Mouse (Mus musculus) NIH3T3 (cell line): ENCODE measurements at regions not wholly inside any gene's neighbourhood (a gene's known extent, or its start where the extent isn't known, plus 50 kb on each side); places are given as distances from the start of the nearest gene placed in this dataset.

ENCODE experiments used
- DNase-seq: peaks from one replicate; pipeline ENCODE4 v3.0.0-alpha.2; 2012; ENCODE audit warnings: low read depth

DNA sequence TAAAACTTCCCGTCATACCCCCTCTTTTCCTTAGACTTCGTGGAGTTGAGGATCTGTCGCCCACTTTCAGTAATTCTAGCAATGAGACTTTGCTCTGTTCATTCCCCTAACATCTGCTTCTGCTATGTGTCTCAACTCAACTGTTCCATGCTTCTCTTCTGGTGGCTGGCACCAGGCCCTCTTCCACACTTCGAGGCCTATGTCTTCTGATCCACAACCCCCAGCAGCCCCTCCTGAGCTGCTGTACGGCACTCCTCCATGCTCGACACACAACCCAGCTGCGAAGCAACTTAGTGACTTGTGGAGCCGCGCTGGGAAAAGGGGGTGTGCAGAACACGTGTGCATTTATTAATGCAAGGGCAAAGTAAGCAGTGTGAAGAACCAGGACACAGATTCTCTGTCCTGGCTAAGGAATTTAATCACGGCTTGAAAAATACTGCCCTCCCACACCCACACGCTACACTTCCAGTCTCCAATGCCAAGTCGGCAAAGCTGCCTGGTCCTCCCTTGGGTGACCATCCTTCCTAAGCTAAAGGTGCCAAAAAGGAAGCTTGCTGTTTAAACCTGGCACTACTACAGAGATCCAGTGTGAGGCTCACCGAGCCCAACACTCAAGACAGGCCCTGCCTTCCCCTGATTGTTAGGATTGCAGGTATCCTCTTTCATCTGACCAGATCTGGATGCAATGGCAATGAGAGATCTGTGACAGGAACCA, 220.8 kb upstream of the Cdh5 start:
- DNase-seq = peak; percentile 8

DNA sequence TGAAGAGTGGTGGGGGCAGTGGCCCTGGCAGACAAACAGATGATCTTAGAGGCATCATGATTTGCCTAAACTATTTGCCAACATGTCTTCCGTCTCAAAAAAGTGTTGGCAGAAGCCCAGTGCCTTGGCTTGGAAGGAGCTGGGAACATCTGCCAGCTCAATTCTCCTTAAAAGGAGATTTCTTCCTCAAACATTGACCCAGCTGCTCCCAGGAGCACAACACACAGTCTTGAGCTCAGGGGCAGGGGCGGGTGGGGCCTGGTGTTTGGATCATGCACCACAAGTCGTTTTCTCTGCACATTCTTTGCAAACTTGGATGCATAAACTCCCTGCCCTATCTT, 220.3 kb upstream of the Cdh5 start:
- peak; percentile 74 for DNase-seq

DNA sequence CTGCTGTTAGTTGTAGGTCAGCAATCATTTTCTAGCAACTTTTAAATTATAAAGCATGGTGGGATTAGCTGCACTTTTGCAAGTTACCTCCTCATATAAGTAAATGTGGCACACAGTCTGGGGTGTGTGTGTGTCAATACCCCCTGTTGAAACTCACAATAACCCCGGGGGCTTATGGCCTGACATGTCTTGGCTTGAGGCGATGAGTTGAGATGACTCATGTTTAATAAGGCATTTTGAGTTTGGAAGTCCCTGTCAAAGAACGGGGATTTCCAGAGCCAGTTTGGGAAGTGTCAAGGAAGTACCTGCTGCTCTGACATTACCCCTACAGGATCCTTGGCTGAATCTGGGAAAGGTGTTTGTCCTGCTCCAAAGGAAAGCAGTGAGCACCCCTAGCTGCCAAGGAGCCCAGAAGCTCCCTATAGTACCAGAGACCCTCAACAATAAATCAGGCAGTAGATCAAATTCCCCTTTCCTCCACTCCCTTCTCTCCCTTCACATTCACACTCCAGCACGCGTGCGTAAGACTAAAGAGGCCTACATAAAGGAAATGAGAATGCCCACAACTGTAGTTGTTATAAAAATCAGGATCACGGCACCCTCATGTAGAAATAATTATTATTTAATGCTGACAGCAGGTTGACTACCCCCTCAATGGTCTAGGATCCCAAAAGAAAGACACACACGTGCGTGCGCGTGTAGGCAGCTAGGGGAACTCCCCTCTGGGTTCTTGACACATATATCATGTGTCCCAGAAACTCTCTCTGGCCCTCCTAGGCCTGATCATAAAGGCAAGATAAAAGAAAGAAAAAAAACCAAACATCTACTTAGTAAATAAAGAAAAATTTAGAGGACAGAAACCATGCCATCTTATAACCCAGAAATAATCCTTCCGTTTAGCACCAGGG, 216.3 kb upstream of the Cdh5 start:
- no peak for DNase-seq

DNA sequence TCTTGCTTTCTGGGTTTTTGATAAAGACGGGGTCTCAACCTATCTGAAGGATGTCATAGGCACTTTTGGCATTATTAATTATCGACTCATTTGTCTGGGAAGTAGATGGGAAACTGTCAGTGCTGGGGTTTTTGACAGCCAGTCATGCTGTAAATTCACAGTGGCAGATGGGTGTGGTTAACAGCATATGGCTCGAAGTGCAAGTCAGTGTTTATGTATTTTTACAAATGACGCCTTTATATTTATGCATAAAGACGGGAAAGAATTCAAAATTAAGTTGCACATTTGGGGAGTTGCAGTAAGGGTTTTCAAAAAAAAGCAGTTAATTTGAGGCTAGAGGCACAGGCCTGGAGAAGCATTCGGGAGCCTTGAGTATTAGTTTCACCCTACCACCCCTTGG, 206.8 kb upstream of the Cdh5 start:
- no peak for DNase-seq

DNA sequence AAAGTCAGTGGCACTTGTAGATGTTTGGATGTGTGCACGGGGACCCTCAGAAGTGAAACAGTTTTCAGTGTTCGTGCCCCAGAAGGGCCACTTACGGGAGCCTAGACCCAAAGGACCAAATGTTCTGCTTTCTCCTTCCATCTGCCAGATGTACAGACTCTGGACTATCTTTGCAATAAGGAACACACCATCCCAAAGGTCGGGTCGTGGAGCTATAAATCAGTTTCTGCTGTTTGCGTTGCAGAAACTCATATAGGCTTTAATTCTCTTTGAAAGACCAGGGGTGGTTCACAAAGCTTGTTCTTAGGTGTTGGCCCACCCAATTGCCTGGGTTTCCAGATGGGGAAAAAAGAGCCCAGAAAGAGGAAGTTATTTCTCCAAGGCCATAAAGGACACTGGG, 206.3 kb upstream of the Cdh5 start:
- DNase-seq = no peak

DNA sequence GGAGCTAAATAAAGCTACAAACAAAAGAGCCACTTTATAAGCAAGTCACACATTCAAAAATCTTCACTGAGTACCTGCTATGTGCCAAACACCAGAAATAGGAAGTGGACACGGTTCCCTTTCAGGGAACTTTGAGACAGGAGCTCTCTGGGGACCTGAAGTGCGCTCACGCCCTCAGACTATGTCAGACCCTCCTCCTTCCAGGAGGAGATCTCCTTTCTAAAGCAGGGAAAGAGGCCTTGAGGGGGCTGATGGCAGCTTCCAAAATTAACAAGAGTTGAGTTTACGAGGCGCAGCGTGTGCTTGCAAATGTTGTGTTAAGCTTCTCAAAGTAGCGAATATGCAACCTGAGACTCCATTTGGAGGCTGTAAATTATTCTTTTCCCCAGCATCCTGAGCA, 204.0 kb upstream of the Cdh5 start:
- DNase-seq = no peak

DNA sequence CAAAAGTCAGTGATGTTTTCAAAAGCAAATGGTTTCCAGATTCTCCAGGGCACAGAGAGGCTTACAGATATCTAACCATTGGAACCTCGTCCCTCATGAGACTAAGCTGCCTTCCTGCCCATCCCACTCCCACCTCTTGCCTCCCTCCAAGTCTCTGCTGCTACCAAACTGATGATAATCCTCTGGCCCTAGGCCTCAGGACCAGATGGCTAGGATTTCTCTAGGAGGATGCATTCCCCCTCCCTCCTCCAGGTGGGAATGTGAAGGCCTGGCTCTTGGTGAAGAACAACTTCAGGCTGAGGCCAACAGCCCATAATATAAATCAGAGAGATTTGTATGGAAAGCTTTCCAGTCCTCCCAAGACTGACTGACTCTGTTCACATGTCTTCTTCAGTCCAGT, 198.9 kb upstream of the Cdh5 start:
- DNase-seq = no peak

DNA sequence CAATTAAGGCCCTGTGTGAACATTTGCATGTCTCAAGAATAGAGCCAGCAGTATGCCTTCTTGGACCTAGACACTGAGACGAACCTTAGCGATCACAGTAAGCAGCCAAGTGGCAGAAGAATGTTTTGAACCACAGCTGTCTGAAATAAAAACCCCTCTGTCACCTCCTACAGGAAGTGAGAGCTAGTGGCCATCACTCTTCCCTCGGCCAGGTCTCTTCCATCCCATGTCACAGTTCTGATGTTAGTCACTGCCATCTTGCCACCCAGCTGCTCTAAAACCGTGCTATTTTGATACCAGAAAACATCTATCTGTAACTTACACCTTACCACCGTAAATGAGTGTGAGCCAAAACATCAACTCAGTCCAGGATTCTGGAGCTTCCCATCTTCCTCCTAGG, 197.8 kb upstream of the Cdh5 start:
- no peak for DNase-seq

DNA sequence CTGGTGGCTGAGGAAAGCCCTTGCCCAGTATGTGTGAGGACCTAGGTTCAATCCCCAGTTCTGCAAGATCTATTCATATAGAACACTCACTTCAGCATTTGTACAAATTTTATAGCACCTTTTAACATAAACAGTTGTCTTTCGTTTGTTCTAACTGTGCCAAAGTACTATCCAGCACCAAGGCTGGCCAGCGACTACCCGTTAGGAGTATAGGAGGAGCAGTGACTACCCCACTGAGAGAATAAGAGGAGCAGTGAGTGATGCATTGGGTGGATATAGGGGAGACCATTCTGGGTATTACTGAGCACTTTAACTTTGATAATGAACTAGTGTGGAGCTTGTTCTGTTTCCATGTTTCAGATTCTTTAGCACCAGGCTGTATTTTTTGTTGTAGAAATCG, 193.8 kb upstream of the Cdh5 start:
- no peak for DNase-seq

DNA sequence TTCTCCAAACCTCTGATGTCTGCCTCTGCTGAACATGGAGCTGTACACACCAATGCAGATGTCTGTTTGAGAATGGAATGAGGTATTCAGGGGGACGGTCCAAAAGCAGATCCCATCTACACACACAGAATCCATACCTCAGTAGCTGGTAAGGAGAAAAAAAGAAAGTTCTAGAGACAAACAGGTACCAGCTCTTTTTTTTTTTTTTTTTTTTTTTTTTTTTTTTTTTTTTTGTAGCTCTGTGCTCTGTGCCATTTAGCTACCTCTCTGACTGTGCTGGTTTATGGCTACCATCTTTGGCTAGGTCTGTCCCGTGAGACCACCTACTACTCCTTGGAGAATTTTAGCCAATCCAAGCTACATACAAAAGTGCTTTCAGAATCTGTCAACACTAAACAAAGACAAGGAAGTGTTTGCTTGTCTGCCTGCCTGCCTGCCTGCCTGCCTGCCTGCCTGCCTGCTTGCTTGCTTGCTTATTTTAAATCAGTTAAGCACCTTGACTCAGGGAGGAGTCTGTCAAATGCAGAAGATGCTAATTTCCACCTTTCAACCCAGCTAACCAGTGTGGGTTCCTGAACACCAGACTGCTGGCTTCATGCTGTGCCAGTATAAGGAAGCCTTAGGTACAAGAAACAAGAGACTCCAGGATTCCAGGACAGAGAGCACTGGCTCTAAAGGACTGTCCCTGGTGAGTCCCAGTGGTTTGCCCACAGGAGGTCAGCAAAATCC, 190.0 kb upstream of the Cdh5 start:
- DNase-seq = no peak

DNA sequence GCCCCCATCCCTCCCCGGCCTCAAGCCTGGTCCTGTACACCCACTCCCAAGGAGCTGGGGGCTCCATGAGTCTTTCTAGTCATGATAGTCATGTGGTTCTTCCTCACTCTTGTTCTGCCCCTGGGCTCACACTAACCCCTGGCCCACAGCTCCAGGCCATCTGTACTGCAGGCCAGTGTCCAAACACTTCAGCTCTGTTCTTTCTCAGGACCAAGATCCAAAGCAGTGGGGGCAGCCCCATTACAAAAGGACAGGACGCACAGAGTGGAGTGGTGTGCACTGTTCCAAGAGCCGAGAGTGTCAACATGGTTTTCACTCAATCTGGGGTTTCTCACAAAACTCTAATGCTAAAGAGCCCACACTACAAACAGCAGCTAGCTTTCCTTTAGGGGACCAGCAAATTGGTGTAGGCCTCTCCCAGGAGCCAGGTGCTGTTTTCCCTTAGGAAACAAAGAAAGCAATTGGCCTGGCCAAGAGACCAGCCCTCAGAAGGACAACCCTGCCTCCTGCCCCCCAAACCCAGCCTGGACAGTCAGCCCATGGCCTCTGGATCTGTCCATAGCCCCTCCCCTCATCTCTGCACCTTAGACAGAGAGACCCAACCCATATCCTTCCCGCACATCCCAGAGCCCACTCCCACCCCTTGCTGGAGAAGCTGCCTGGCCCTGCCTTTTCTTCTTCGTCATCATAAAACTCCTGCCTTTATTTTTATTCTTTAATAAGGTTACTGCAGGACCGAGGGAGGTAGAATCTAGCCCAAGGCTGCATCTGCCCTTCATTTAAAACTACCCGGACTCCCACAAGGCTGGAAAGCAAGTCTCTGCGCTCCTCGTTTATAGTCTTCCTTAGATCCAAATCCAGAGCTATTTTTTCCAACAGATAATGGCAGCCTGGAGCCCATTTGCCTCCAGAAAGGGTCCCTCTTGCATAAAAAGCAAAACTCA, 188.2 kb upstream of the Cdh5 start:
- peak; percentile 55 for DNase-seq

DNA sequence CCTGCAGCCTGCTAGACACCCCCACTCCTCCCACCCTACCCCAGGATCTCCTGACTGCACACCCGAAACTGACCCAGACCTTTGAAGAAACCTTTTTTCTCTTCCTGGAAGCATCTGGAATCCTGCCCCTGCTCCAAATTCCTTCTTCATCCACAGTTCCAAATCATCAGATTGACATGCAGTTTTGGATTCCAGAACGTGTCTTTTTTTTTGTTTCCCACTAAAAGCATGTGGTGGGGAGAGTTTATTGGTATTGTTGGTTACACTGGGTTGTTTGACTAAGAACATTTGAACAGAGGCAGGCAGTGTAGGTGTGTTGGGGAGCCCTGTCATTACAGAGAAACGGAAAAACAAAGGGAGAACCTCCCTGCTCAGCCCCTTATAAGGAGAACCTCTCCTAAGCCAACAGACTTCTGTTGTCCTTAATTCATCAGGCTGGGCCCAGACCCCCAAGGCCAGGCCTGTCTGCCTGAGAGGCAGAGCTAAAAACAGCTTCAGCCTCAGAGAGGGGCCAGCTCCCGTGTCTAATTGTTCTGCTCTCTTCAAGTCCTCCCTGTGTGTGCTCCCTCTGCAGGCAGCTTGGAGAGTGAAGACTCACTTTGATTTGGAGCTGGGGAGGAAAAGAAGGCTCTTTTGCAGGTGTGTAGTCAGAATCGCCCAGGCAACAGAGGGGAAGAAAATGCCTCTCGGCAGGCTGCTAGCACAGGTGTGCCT, 187.3 kb upstream of the Cdh5 start:
- DNase-seq = peak; percentile 77

DNA sequence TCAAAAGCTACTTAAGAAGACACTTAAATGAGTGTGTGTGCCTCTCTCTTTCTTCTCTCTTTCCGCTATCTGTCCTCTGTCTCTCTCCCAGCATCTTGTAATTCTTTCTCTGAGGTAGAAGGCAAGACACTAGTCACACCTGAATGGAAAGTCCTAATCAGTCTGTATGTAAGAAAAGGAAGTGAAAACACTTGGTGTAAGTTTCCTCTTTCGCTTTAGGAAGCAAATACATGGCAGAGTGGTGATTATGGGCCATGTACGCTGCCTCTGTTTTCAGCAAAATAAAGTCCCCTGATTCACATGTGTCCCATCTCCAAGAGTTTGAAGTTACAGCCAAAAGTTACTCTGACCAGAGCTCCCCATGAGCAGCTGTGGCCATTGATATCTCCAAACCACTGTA, 182.1 kb upstream of the Cdh5 start:
- DNase-seq = no peak

DNA sequence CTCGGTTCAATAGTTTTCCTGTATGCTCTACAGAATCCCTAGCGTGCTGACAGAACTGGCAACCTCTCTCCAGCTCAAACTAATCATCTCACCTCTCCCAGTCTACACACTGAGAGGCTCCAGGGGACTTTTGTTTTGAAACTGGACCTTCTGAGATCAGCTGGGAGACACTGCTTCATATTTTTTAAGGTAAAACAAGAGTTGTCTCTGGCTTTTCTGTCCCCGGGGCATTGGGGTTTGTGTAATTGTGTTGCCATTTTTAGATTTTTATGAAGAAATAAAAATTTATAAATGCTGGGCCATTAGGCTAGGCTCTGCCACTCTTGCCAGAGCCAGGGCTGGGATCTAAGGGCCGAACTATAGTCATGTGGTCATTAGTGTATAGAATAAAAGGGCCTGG, 179.8 kb upstream of the Cdh5 start:
- DNase-seq = peak; percentile 32

DNA sequence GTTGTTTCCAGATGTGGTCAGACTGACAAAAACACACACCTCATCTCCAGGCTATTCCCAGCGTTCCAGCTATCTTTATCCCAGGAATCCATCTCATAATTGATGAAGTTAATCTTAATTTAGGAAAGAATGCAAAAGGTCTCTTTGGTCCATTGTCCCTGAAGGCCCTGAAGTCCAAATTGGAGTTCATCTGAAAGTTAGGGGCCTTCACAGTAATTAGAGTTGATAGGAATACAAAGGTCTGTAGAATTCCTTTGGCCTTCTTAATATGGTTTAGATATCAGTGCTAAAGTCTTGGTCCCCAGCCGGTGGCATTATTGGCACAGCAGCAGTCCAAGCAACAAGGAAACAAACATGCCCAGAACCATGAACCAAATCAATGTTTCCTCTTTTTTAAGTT, 178.7 kb upstream of the Cdh5 start:
- DNase-seq = no peak

DNA sequence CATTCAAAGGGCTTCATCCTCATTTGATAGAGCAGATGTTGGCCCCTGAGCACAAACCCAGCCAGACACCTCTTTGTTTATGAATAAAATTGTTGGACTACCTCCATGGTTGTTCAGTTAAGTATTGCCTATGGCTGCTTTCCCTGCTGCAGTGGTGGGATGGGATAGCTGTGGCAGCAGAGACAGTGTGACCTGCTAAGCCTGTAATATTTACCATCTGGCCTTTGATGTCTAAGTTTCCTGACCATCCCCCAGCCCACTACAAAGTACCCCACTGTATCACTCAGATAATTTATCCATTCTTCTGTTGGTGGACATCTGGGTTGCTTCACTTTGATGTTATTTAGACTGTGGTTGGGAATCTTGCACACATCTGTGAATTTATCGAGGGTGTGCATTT, 168.7 kb upstream of the Cdh5 start:
- no peak for DNase-seq

DNA sequence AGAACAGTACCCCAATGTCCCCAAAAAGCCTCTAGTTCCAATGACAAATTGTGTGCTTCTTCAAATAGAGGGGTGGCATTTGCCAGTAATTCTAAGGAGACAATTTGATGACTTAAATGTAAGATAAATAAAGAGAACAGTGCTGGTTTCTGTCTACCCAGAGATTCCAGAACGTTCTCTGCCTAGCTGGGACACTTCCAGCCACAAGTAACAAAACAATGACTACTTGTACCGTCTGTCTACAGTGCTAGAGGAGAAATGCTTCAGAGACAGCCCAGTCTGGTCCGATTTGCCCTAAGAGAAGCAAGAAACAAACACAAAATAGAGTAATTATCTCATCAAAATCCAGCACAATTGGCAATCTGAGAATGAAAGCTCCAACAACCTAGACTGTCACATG, 164.9 kb upstream of the Cdh5 start:
- DNase-seq = no peak

DNA sequence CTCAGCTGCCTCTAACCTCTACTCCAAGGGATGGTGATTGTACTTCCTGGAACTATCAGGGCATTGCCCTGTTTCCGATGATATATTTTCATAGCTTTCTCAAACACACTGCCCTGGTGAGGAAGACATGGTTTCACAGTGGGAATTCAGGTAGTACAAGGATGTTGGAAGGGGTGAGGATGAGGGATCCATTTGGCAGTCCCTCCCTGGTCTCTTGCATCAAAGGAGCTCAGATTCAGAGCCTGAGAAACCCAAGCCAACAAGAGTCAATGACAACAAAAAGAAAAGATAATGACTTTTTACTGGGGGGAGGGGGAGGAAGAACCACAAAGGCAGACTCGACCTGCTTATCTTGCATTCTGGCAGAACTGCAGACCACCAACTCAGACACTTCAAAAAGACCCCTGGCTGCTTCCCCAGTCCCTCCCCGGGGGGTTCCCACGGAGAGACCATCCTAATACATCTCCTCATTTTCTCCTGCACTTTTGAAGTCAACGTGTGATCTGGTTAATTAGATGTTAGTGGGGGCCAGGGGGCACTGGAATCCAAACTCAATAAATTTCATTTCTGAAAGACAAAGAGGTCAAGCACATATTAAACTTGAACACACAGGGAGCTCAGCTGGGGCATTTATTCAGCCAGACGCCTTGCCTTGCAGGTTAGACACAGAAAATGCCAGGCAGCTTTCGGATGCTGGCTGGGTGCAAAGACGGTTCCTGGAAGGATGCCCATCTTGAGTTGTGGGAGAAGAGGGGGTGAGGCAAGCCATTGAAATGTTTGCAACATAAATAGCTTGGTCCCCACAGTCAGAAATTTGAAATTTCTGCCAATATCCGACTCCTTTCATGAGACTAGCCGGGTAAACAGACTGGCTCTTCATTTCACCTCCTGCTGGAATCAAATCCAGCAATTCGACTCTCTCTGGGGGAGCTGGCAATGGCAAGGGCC, 162.9 kb upstream of the Cdh5 start:
- peak; percentile 53 for DNase-seq

DNA sequence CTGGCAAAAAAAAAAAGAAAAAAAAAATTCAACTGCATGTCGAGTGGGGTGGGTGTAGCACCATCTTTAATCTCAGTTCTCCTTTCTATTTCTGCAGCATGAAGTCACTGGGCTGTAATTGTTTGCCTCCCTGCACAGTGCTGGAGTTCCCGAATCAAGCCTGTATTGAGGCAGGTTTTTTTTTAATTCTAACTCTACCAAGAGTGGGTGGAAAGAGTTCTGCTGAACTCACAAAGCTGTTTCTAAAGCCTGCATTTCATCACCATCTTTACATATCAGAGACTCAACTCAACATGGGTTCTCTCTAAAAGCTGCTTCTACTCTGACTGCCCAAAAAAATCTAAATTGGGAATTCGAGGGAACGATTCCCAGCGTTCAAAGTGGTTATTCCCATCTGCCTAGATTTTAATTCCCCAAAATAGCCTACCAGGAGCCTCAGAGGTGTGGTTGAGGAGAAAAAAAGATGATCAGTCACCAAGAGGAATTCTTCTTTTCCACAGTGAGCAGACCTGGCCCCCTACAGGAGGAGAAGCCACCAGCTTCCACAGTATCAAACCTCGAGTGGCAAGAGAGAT, 160.4 kb upstream of the Cdh5 start:
- DNase-seq = no peak

DNA sequence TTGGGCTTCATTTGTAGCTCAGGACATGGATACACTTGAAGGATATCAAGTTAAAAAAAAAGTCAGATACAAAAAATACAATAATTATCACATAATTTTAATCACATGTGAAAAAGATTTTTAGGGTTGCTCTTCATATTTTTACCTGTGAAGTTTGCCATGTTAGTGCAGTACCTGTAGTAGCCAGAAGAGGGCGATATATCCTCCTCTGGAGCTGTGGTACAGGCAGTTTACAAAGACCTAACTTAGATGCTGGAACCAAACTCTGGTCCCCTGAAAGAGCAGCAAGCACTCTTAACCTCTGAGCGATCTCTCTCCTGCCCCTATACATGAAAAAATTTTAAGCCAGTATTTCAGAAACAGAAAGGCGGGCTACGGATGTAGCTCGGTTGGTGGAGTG, 153.0 kb upstream of the Cdh5 start:
- DNase-seq = peak; percentile 20
